Mouse (Mus musculus) embryonic facial prominence, embryonic 14.5 days (tissue): ENCODE results near the gene Med13. TPM values are rescaled to one million over a fixed set of nuclear protein-coding genes. Genes with fewer than 3 reads are reported as not detected.
"Not testable (repeated sequence)": the region's sequence is repeated elsewhere in the genome, so short reads cannot be mapped to it uniquely, and the experiment has no call there.

Source experiments
- ATAC-seq: fragments of 200-750 bp; cut with Nextera tagmentation; 2 replicates; pipeline ENCODE4 v1.8.0; 2017; ENCODE audit warnings: low read depth, moderate number of reproducible peaks, moderate TSS enrichment
- DNase-seq: peaks from one replicate; pipeline ENCODE4 v3.0.0-alpha.2; 2015; ENCODE audit warnings: low spot score
- H3K27ac ChIP-seq: fragments of 300-500 bp; sonication (generic); replicated peaks from 2 replicates; pipeline ENCODE4 v1.5.1; 2014; ENCODE audit warnings: low read depth, mild to moderate bottlenecking, low read length, moderate library complexity
- H3K27me3 ChIP-seq: fragments of 300-500 bp; sonication (generic); replicated peaks from 2 replicates; pipeline ENCODE4 v1.6.1; 2014; ENCODE audit warnings: low read length; ENCODE audit not compliant: control insufficient read depth, insufficient read depth
- H3K36me3 ChIP-seq: fragments of 300-500 bp; sonication (generic); 2 replicates; pipeline ENCODE4 v1.6.1; 2014; ENCODE audit warnings: low read length, mixed read lengths; ENCODE audit not compliant: control insufficient read depth, insufficient read depth
- H3K4me1 ChIP-seq: fragments of 300-500 bp; sonication (generic); 2 replicates; pipeline ENCODE4 v1.6.1; 2014; ENCODE audit warnings: antibody characterized with exemption, low read length; ENCODE audit not compliant: control insufficient read depth, insufficient read depth
- H3K4me2 ChIP-seq: fragments of 300-500 bp; sonication (generic); 2 replicates; pipeline ENCODE4 v1.6.1; 2014; ENCODE audit warnings: low read depth, mild to moderate bottlenecking, low read length, moderate library complexity, mixed read lengths
- H3K4me3 ChIP-seq: fragments of 300-500 bp; sonication (generic); 2 replicates; pipeline ENCODE4 v1.5.1; 2014; ENCODE audit warnings: low read depth, mild to moderate bottlenecking, low read length
- H3K9ac ChIP-seq: fragments of 300-500 bp; sonication (generic); 2 replicates; pipeline ENCODE4 v1.6.1; 2014; ENCODE audit warnings: low read depth, mild to moderate bottlenecking, low read length, moderate library complexity, mixed read lengths
- H3K9me3 ChIP-seq: fragments of 300-500 bp; sonication (generic); 2 replicates; pipeline ENCODE4 v1.6.1; 2016; ENCODE audit warnings: low read length; ENCODE audit not compliant: control insufficient read depth
- WGBS: fragments of 180-500 bp; shearing (Covaris S2); extraction: QIAGEN DNeasy Blood & Tissue Kit; methylation state at CpG from one replicate; pipeline ENCODE4 v1.1.7; 2014; 5-methylcytosine and 5-hydroxymethylcytosine counted together
- polyA plus RNA-seq: library from polyadenylated mRNA; unstranded; fragments of >200 nt; fragmentation: Nextera tagmentation; extraction: Ambion mirVana; gene quantifications from 2 replicates; pipeline ENCODE4 v1.2.1, GENCODE M21; 2014

Gene Med13
- polyA plus RNA-seq, 1 experiment from 2014 or later: 14.1 TPM

DNA sequence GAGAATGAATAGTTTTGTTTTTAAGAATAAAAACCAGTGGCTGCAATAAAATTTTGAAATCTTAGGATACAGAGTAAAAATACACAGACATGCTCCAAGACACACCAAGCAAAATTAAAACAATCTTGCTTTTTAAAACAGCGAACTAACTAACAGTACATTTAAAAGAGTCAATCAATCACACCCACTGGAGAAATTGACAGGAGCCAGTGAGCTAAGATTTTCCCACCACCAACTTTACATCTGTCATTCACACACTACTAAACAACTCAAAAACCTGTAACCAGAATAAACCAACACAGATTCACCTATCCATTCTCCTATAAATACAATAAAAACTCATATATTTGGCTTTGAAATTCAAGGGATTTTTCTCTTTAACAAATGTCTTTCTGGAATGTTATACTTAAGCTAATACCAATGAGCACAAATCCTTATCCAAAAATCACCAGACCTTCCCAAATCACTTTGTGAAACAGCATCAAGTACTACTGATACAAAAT is 6.7 kb downstream of the Med13 start:
- Histone ChIP-seq H3K4me1 (peaks cover 17% of the 10 kb centered on the region), H3K9ac (no peak overlapping the region), H3K27ac (no peak overlapping the region), H3K4me3 (no peak overlapping the region), H3K27me3 (no peaks in the 10 kb centered on the region), H3K9me3 (no peaks in the 10 kb centered on the region), H3K36me3 (peaks cover 32% of the 10 kb centered on the region), H3K4me2 (no peak overlapping the region)
- WGBS: 68% methylated on average over 1 of the region's 1 CpGs
- ATAC-seq (no peak), DNase-seq (no peak)

DNA sequence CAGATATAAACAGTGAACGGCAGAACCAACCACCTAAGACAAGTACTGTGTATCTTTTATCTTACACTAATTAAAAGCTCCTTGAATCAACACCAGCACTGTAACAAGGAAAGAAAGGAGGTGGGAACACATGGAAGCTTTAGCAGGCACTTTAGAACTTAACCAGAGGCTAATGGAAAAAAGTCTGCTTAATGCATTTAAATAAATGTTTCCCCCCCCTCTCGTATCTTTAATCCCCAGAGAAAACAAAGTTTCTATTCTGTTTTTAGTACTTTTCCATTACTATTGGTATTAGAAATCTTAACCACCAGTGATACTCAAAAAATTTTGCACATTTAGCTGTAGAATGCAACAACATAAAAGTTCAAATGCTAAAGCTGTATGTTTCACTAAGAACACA is 8.1 kb downstream of the Med13 start:
- no peak overlapping the region for H3K9ac ChIP-seq
- peaks cover 6% of the 10 kb centered on the region; the same call in 1 of the 2 replicates for H3K4me1 ChIP-seq
- peaks cover 32% of the 10 kb centered on the region for H3K36me3 ChIP-seq
- no peak for ATAC-seq
- H3K9me3 ChIP-seq: no peaks in the 10 kb centered on the region
- no peak for DNase-seq
- no peak overlapping the region for H3K4me2 ChIP-seq
- no peak overlapping the region for H3K27ac ChIP-seq
- WGBS: 32% methylated on average over 2 of the region's 2 CpGs
- no peaks in the 10 kb centered on the region for H3K27me3 ChIP-seq
- H3K4me3 ChIP-seq: no peak overlapping the region

DNA sequence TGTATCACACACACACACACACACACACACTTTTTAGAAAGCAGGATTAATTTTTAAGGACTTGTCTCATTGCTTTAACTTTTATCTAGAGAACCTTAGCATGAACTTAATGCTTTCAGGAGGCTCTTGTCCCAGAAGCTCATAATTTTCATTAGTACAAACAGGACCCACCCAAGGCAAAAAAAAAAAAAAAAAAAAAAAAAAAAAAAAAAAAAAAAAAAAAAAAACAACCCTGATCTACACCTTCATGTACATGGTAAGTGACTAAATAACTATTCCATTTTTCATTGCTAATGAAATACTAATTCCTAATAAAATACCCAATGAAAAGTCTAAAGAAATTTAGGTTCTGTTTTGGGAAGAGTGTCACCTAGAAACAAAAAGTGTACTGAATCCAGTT is 8.5 kb downstream of the Med13 start:
- DNase-seq: no peak
- H3K27me3 ChIP-seq: no peaks in the 10 kb centered on the region
- H3K9ac ChIP-seq: no peak overlapping the region
- ATAC-seq: no peak
- no peak overlapping the region for H3K4me2 ChIP-seq
- H3K36me3 ChIP-seq: peaks cover 33% of the 10 kb centered on the region
- H3K4me1 ChIP-seq: peaks cover 6% of the 10 kb centered on the region; the same call in 1 of the 2 replicates
- H3K27ac ChIP-seq: no peak overlapping the region
- no peak overlapping the region for H3K4me3 ChIP-seq
- no peaks in the 10 kb centered on the region for H3K9me3 ChIP-seq

DNA sequence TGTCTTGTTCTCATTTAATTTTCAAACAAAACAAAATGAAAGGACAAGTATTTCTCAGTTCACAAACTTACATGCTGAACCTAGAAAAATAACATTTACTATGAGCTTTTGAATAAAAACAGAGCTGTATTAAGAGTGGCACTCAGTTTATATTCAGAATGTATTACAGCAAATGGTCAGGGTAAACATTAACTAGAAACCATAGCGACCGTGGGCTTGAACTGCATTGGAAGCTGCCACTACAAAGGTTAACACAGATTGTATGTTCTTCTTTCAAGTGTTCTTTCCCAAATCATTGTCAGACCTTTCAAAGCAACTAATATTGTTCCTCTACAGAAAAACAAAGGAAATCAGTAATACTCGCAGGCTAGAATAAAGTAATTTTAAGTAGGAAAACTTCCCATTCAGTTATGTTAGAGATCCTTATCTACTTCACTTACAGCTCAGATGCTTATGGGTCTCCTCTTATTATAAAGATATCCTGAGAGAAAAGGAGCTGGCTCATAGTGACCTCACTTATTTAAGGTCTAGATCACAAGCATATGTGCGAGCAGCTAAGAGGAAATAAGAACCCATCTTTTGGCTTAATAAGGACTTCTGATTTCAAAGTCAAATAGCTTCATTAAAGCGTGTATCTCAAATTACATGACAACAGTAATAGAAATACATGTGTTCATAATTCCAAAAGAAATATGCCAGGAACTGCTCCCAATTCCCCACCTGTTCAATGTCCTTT is 9.8 kb downstream of the Med13 start:
- H3K4me3 ChIP-seq: no peak overlapping the region
- H3K27ac ChIP-seq: no peak overlapping the region
- no peak overlapping the region for H3K4me2 ChIP-seq
- H3K27me3 ChIP-seq: no peaks in the 10 kb centered on the region
- 63% methylated on average over 5 of the region's 5 CpGs for whole genome bisulfite sequencing
- ATAC-seq (no peak), DNase-seq (no peak)
- H3K9me3 ChIP-seq: no peaks in the 10 kb centered on the region
- H3K9ac ChIP-seq: no peak overlapping the region
- H3K36me3 ChIP-seq: peaks cover 28% of the 10 kb centered on the region
- 0 out of 2 replicates have a peak, but pooled peaks cover 2% of the 10 kb centered on the region for H3K4me1 ChIP-seq

DNA sequence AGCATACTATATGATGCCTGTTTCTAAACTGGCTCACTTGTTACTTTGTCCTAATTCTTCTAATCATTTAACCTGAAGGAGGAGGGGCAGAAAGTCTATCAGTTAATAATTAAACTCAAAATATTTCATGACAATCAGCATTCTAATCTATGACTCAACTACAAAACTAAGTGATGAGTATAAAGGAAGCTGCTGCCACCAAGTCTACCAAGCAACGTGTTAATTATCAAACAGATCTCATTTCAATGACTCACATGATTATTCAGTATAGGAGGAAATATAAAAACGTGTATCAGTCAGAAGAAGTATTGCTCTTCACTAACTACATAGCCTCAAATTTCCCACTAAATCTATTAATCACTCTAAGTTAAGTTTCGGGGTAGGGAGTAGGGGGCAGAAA is 10.9 kb downstream of the Med13 start:
- ATAC-seq (no peak), DNase-seq (no peak)
- Histone ChIP-seq H3K36me3 (peaks cover 29% of the 10 kb centered on the region), H3K4me2 (no peak overlapping the region), H3K4me3 (no peak overlapping the region), H3K27ac (no peak overlapping the region), H3K4me1 (0 out of 2 replicates have a peak, but pooled peaks cover 2% of the 10 kb centered on the region), H3K9ac (no peak overlapping the region), H3K27me3 (no peaks in the 10 kb centered on the region), H3K9me3 (no peaks in the 10 kb centered on the region)
- 82% methylated on average over 3 of the region's 3 CpGs for WGBS

DNA sequence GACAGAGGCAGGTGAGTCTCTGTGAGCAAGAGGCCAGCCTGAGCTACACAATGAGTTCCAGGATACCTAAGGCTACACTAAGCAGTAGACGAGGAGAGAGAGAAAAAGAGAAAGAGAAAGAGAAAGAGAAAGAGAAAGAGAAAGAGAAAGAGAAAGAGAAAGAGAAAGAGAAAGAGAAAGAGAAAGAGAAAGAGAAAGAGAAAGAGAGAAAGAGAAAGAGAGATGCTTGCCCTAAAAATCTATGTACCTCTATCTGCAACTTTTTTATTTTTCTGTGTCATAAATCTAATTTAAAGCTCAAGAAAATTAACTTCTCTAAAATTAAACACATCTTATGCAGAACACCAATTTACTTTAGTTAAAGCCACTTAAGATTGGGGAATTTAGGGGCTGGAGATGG is 12.5 kb downstream of the Med13 start:
- H3K4me2 ChIP-seq, H3K9me3 ChIP-seq, H3K27me3 ChIP-seq, H3K9ac ChIP-seq, H3K27ac ChIP-seq, H3K4me1 ChIP-seq, DNase-seq, H3K4me3 ChIP-seq, ATAC-seq: not testable (repeated sequence)
- WGBS: 100% methylated on average over 1 of the region's 1 CpGs
- H3K36me3 ChIP-seq: peaks cover 34% of the 10 kb centered on the region

DNA sequence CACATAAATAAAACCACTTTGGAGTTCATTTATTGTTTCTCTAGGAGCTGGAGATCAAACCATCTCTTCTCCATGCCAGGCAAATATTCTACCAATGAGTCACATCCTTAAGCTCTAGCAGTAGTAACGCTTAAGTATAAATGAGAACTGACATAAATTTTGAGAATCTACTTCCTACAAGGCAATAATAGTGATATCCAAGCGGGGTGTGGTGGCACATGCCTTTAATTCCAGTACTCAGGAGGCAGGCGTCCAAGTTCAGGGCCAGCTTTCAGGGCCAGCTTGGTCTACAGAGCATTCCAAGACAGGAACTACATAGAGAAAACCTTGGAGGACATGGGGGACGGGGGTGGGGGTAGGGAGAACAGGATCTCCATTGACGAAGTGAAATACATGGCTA is 33.2 kb downstream of the Med13 start:
- H3K27me3 ChIP-seq: no peaks in the 10 kb centered on the region
- no peak overlapping the region for H3K4me2 ChIP-seq
- H3K27ac ChIP-seq: no peak overlapping the region
- DNase-seq: no peak
- no peaks in the 10 kb centered on the region for H3K4me1 ChIP-seq
- H3K36me3 ChIP-seq: peaks cover 48% of the 10 kb centered on the region
- 78% methylated on average over 5 of the region's 5 CpGs for WGBS
- H3K9ac ChIP-seq: no peak overlapping the region
- H3K9me3 ChIP-seq: no peaks in the 10 kb centered on the region
- ATAC-seq: no peak
- no peak overlapping the region for H3K4me3 ChIP-seq

DNA sequence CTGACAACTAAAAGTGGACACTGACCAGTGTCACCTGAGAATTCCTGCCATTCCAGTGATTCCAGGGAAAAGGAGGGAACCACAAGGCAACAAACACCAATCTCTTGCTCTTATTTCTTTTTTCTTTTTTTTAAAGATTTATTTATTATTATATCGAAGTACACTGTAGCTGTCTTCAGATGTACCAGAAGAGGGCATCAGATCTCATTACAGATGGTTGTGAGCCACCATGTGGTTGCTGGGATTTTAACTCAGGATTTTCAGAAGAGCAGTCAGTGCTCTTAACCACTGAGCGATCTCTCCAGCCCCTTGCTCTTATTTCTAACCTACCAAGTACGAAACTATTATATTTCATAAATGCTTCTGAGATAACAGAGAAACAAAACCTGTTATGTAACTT is 42.4 kb downstream of the Med13 start:
- peaks cover 48% of the 10 kb centered on the region for H3K36me3 ChIP-seq
- H3K4me1 ChIP-seq, H3K9ac ChIP-seq, H3K27ac ChIP-seq, DNase-seq, H3K4me3 ChIP-seq, ATAC-seq, H3K9me3 ChIP-seq, H3K27me3 ChIP-seq, H3K4me2 ChIP-seq: not testable (repeated sequence)
- WGBS: 81% methylated on average over 3 of the region's 3 CpGs

DNA sequence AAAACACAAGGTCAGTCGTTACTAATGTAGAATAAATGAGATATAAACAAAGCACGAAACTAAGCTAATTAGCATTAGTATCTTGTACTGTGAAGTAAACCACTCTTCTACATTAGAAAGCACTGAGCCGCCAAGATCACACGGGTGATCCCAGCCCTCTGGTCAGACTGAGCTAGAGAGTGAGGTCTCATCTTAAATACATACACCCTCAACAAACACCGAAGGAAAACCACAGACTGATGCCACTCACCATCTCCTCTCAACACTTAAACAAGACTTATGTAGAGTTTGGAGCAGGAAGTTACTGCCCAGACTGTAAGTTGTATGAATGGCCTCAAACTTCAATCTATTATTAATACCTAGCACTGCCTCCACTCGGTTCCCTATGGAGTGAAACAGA is 47.1 kb downstream of the Med13 start:
- ATAC-seq (no peak), DNase-seq (no peak)
- H3K36me3 ChIP-seq: peaks cover 36% of the 10 kb centered on the region
- WGBS: 79% methylated on average over 6 of the region's 6 CpGs
- H3K9ac ChIP-seq: no peak overlapping the region
- H3K4me2 ChIP-seq: no peak overlapping the region
- no peak overlapping the region for H3K27ac ChIP-seq
- H3K9me3 ChIP-seq: no peaks in the 10 kb centered on the region
- H3K4me3 ChIP-seq: no peak overlapping the region
- H3K4me1 ChIP-seq: no peaks in the 10 kb centered on the region
- no peaks in the 10 kb centered on the region for H3K27me3 ChIP-seq
